30 mouse cellular contexts compared by ENCODE assay signal in the genomic region with DNA sequence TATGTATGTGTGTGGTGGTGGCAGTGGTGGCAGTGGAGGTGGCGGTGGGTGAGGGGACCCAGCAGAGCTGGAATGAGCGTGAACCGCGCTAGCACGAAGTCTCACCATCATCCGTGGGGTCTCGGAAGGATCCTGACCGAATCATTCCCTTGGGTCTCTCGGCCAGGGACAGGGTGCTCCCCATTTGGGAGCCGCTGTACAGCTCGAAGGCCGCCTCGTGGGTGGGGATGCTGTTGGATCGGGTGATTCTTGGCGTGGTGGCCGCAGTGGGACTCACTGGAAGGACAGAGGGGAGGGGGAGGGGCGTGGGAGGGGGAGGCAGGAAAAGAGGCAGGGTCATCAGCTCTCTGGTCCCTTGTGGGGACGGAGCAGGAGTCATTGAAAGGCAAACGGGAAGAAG.
"Had no signal": no experiment of that assay in that cellular context is flagged by ENCODE, and none has a peak within 500 bp of the region (broad histone marks: within the 10 kb centered on the region; RNA-seq: fewer than 3 reads in every experiment).

No protein-coding gene starts in this region.

- H3K4me2 ChIP-seq: limb, embryonic 12.5 days; limb, embryonic 13.5 days; limb, embryonic 15.5 days; liver, embryonic 11.5 days; liver, embryonic 12.5 days; liver, embryonic 13.5 days; liver, embryonic 15.5 days; lung, embryonic 14.5 days; lung, embryonic 15.5 days; midbrain, embryonic 12.5 days; midbrain, embryonic 13.5 days; neural tube, embryonic 12.5 days; neural tube, embryonic 13.5 days had no signal

- H3K4me1 ChIP-seq: limb, embryonic 12.5 days; midbrain, embryonic 10.5 days; midbrain, embryonic 12.5 days; midbrain, embryonic 13.5 days; neural tube, embryonic 12.5 days had no signal

- ATAC-seq: liver, embryonic 12.5 days; liver, postnatal 0 days; lung, postnatal 0 days; midbrain, embryonic 13.5 days; midbrain, embryonic 16.5 days had no signal

- H3K27ac ChIP-seq: limb, embryonic 12.5 days; limb, embryonic 13.5 days; limb, embryonic 15.5 days; liver, embryonic 12.5 days; liver, embryonic 13.5 days; liver, embryonic 14.5 days; liver, embryonic 15.5 days; lung, embryonic 15.5 days; macrophage; midbrain, embryonic 10.5 days; midbrain, embryonic 12.5 days; midbrain, embryonic 13.5 days; neural tube, embryonic 12.5 days; neural tube, embryonic 13.5 days had no signal

- DNase-seq: left cerebral cortex, postnatal 4 days; liver; liver, embryonic 13.5 days; liver, postnatal 0 days; lung, adult 18-20 months; lung, adult 2 months; lung, embryonic 14.5 days; lung, postnatal 10 days; lung, postnatal 14 days; lung, postnatal 36 days; lung, postnatal 4 days; midbrain, embryonic 14.5 days had no signal

- H3K4me3 ChIP-seq: limb, embryonic 12.5 days; limb, embryonic 13.5 days; limb, embryonic 15.5 days; liver, embryonic 12.5 days; liver, embryonic 13.5 days; liver, embryonic 15.5 days; lung, embryonic 15.5 days; megakaryocyte, embryonic 14.5 days; midbrain, embryonic 10.5 days; midbrain, embryonic 12.5 days; midbrain, embryonic 13.5 days; myocyte; neural tube, embryonic 12.5 days; neural tube, embryonic 13.5 days had no signal

- H3K27me3 ChIP-seq: limb, embryonic 12.5 days; limb, embryonic 13.5 days; limb, embryonic 15.5 days; liver, embryonic 12.5 days; liver, embryonic 13.5 days; liver, embryonic 15.5 days; lung, embryonic 15.5 days; megakaryocyte, embryonic 14.5 days; midbrain, embryonic 12.5 days; midbrain, embryonic 13.5 days; neural tube, embryonic 12.5 days; neural tube, embryonic 13.5 days had no signal

- H3K9me3 ChIP-seq: limb, embryonic 12.5 days; limb, embryonic 13.5 days; limb, embryonic 15.5 days; liver, embryonic 12.5 days; liver, embryonic 13.5 days; liver, embryonic 15.5 days; lung, embryonic 15.5 days; megakaryocyte, embryonic 14.5 days; midbrain, embryonic 10.5 days; midbrain, embryonic 12.5 days; midbrain, embryonic 13.5 days; neural tube, embryonic 12.5 days; neural tube, embryonic 13.5 days had no signal

- H3K9ac ChIP-seq: limb, embryonic 12.5 days; limb, embryonic 13.5 days; limb, embryonic 15.5 days; liver, embryonic 12.5 days; liver, embryonic 13.5 days; liver, embryonic 14.5 days; liver, embryonic 15.5 days; liver, postnatal 0 days; lung, embryonic 14.5 days; lung, embryonic 15.5 days; midbrain, embryonic 12.5 days; midbrain, embryonic 13.5 days; neural tube, embryonic 12.5 days; neural tube, embryonic 13.5 days had no signal
